Mouse (Mus musculus) ovary, postnatal 14 days (tissue): ENCODE measurements at regions not wholly inside any gene's neighbourhood (a gene's known extent, or its start where the extent isn't known, plus 50 kb on each side); places are given as distances from the start of the nearest gene placed in this dataset.

Source experiments
- DNase-seq: peaks from one replicate; pipeline ENCODE4 v3.0.0; 2022; ENCODE audit warnings: low spot score

DNA sequence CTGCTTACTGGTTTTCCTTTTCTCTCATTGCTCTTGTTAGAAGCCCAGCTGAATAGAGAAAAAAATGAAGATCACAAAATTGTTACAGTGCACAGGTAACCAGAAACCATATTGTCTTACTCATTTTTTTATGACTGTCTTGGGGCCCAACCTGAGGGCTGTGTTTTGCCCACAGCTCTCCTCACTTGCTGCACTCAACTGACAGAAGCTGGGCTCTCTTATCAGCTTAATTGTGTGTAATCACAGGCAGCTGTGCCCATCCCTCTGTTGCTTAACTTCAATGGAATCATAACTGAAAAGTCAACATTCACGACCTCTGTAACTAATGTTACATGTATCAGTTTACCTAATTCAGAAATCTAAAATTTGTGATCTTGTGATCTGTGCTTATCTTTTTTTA, 95.1 kb upstream of the Ankrd50 start:
- DNase-seq = no peak

DNA sequence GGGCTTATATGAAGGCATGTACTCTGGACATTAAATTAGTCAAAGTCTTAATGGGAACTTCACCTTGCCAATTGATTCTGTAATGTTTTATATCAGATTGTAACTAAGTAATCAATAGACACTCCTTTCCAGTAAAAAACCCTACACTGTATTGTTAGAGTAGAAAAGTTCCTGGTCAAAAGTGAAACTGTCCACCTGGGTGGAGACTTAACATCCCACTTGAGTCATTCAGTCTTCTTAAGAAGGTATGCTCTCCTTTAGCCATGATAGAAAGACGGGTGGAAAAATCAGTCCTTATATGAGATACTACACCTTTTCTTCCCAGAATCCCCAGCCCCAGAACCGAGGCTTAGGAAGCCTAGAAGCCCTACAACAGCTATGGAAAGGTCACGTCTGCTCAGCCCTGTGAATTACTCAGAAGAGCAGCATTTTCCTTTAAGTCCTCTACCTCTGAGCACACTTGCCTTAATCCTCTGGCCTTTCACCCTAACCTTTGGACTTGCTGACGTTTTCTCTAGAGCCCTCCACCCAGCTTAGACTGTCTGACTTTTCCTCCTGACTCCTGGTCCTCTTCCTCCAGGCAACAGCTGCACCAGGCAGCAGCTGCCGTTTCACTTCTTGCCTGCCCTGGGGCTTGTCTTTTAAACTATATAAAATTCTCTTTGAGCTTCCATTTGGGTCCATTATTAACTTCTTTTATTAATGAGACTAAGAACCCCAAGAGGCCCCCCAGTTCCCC, 93.4 kb upstream of the Ankrd50 start:
- DNase-seq = no peak

DNA sequence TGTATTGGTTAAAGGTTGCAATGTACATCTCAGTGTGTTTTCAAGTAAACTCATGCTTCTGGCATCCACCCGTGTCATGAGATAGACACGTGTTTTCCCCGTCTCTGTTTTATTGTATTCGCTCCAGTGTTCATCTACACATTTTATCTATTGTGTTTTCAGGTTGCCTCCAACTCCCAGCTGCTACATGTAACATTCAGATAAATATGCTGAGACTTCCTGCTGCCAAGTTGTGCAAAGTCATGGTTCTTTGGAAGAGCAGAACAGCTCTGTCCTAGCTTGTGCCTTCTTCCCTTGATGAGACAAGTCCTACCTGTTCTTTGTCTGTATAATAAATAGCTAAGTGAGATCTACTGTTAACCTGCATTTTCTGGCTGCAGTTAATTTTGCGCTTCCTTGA, 89.0 kb upstream of the Ankrd50 start:
- DNase-seq = no peak

DNA sequence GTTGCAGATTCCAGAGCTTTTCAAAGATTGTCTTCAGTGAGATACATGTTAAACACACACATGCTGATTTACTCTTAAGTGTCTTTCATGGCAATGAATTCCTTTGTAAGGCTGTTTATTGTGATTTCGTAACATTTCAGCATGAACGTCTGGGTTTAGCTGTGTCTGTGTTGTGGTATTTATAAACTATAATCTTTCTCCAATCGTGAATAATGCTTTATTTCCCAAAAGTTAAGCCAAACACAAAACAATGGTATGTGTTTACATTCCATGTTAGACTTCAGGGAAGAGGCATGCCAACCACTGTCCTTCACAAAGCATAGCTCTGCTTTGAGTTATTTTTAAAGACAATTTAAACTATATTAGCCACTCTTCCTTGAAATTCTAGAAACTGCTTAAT, 87.5 kb upstream of the Ankrd50 start:
- DNase-seq = no peak

DNA sequence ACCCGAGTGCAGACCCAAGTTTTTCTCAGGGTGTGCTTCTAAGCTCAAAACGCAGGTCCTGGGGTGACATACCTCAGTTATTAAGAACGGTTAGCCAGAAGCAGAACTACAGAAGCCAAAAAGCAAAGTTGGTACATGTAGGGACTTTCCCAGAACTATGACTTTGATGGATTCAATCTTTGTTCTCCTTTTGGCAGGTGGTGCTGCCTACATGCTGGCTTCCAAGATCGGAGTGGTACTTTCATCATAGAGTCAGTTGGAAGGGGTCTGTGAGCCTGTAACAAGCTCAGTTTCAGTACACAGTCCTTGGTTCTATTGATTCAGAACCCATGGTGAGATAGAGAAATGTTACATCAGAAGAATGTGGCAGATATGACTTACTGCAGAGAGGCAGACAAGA, 86.6 kb upstream of the Ankrd50 start:
- DNase-seq = no peak

DNA sequence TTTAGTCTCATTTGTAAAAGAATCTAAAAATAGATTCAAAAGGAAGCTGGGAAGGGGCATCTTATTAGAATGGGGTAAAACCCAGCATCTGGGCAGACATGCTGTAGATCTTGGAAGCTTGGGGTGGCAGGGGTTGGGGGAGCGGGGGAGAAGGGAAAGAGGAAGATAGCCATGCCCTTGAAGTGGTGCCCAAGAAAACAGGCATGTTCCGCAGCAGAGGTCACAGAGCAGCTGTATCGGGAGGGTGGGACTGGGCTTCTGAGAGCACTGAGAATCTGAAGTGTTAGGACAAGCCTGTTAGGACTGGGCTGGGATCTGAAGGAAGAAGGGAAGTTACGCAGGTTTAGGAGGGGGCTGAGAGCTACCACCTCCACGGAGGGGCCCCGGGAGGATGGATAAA, 84.4 kb upstream of the Ankrd50 start:
- no peak for DNase-seq

DNA sequence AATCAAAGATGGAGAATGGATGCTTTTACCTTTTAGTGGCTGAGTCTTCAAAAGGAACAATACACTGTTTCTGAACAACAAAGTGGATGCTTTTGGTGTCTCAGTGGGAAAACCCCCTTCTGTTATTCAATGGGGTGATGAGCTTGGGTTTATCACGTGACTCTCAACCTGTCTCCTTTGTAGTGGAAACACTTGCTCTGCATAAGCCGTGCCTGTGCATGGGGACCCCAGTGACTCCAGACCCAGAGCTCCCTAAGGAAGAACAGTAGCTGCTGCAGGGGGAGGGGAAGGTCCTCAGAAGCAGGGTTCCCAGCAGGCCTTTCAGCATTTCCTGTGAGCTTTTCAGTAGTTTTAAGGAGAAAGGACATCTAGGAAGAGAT, 83.9 kb upstream of the Ankrd50 start:
- no peak for DNase-seq

DNA sequence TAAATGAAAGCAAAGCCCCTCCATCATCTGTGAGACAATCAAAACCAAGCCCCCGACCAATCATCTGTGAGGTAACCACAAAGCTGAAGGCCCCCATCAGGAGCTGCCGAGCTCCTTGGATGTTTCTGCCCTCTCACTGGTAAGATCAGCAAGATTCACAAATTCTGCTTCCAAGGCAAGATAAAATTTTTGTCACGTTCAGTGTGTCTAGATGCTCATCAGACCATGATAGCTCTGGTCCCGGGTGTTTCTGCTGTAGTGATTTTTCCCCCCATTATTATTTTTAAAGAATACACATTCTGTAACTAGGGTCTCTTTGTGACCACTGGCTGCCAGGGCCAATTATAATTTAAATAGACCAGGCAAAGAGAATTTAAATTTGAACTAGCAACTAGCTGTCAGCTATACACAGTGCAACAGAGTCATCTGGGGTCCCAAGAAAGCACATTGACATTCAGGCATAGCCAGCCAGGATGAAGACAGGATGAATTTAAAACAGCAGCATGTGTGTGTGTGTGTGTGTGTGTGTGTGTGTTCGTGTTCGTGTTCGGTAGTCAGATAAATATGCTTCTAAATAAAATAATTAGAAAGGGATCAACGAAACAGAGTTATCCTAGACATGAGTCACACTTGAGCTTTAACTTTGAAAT, 83.4 kb upstream of the Ankrd50 start:
- DNase-seq = no peak

DNA sequence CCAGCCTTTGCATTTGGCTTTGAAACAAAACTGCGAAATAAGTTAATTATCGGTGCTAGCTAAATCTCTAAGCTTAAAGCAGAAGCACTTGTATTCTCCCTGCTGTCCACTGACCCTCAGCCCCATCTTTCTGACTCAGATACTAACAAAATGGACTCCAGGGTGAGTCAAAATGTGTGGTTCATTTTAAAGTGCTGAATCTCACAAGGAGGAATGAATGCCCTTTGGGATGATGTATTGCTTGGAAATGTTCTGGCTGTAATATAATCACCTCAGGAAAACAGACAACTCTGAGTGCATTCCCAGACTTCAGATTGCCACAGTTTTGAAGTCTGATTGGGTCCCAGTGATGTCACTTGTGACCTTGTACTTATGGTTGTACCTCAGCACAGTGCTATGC, 81.9 kb upstream of the Ankrd50 start:
- no peak for DNase-seq

DNA sequence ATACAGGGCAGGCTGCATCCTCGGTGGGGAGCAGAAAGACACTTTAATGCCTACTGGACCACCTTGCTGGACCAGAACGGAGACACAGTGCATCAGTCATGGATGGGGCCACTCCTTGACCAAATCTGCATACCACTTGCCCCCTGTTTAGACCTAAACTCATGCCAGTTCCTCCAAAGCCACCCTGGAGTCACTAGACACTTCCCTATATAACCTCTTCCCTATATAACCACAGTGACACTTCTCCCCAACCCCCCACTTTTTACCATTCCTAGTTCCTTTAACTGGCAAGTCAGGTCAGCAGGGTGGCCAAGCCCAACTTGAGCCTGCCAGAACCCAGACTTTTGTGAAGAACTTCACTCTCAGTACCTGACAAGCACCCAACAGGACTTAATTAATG, 80.2 kb upstream of the Ankrd50 start:
- no peak for DNase-seq

DNA sequence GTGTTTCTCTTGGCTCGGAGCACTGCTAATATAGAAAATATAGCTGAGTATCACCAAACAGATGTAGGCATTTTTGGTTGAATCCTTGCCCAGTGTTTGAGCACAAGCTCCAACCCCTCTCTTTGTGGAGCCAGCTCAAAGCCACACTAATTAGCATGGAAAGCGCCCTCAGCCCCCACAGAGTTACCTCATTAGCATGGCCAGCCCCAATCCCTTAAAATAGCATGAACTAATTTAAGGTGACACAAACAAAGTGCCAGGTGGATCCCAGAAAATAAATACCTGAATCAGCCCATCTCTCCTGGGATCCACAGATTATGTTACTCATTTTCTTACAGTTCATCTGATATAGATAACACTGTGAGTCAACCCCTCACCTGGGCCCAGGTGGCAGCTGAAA, 79.7 kb upstream of the Ankrd50 start:
- DNase-seq = no peak

DNA sequence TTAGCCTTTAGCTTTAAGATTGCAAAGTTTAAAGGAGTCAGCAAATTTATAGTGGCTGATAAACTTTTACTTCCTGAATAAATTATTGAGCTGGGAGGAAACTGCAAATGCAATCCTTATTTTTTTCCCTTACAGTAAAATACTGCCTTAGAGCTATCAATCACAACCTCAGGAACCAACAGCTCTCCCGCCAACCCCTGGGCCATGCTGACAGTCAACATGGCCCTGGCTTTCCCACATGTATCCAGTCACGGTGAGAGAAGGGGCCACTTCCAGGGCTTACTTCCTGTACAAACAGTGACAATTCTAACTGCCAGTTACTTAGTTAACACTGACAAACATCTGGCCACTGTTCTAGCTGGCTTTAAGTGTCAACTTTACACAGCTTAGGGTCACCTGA, 76.5 kb upstream of the Ankrd50 start:
- DNase-seq = no peak

DNA sequence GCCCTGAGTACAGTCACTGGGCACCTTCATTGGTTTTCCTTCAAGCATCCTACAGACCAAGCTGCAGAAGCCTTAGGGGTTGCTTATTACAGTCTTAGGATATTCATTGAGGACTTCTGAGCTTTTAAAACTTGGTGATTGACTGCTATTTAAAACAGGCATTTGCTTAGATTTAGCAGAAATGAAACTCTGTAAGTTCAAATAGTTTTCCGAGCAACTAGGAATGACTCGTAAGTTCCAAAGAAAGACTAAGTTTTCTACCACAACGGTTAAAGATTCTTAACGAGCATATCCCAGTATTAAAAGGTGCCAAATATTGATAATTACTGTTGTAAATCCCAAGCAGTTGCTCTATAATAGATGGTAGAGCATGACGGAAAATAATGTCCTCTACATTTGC, 71.3 kb upstream of the Ankrd50 start:
- no peak for DNase-seq

DNA sequence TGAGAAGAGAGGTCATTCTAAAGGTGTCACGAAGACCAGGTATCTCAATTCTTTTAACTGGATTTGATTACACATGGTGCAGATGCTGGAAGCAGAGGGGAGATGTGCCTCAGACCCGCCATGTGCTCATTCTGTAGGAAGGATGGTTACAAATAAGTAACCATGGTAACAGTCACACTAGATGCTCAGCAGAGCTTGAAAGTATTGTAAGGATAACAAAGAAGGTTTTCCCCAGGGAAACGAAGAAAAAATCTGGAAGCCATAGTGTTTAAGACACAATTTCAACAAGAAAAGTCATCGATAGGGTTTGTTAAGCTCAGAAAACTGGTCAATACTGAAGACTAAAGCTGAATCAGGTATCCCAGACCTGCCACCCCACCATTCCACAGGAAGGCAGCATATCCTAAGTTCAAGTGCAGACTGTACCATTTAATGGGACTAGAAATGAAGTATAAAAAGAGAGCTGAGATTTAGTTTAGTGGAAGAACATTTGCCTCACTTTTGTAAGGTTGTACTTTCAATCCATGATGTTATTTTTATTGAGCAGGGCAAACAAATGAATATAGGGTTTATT, 68.9 kb upstream of the Ankrd50 start:
- DNase-seq = no peak

DNA sequence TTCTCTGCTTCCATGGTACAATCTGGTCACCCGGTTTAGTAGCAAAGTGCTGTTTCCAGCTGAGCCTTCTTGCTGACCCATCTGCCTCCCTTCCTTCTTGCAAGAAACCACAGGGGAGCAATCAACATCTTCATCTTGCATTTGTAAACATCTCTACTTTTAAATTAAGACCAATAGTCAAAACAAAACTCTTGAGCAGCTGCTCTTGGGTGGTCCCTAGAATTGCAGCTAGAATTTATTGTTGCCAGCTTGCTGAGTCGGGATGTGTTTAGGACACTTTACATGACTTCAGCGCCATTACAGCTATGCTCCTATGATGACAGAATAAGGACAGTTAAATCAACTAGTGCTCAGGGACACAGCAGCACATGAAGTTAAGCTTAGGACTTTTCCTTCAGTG, 62.4 kb upstream of the Ankrd50 start:
- no peak for DNase-seq

DNA sequence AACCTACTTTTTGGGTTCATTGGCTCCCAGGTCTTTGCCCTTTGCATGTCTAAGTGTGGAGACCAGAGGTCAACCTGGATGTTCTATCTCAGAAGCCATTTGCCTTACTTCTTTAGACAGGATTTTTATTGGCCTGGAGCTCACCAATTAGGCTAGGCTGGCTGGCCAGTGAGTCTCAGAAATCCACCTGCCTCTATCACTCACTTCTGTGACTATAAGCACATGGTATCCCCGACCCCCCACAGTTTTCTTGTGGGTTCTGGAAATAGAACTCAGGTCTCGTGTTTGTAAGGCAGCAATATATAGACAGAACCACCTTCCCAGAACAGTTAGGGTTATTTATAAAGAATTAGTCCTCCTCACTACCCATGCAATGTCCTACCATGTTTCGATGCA, 60.9 kb upstream of the Ankrd50 start:
- DNase-seq = no peak

DNA sequence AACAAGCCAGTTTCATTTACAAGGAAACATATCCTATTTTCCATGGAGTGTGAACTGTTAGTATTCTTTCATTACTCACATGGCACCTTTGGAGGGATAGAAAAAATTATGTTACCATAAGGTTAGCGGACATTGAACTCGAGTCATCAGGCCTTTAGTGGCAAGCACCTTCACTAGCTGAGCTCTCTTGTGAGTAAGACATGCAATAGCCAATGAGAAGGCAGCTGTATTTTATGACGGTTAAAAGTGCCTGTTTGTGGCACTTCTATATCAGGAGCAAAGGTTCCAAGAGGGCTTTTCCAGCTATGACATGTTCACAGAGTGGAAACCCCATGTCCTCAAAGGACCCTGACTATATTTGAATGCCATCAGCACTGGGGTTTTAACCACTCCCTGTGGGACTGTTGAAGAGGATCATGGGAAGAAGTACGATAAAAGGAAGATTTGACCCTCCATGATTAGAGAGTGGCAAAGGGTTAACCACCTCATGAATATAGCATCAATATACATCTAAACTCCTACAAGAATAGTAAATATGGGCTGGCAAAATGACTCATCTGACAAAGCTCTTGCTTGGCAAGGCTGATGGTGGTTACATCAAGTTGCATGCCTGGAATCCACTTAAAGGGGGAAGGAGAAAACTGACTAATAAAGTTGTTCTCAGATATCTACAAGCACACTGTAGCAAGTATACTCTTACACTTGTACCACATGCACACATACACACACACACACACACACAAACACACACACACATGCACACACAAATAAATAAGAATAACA, 60.3 kb upstream of the Ankrd50 start:
- no peak for DNase-seq

DNA sequence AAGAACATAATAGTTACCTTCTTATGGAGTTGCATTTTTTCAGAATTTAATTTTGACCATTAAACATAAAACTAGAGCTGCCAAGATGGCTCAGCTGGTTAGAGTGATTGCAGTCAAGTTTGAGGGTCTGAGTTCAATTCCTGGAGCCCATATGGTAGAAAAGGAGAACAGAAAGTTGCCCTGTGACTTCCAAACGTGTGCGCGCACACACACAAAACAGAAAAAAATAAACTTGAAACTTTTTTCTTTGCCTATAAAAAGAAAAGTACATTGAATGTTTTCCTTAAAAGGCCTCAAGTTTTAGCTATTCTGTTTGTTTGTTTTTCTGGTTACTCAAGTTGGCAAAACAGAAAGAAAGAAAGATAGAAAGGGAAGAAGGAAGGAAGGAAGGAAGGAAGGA, 59.2 kb upstream of the Ankrd50 start:
- no peak for DNase-seq

DNA sequence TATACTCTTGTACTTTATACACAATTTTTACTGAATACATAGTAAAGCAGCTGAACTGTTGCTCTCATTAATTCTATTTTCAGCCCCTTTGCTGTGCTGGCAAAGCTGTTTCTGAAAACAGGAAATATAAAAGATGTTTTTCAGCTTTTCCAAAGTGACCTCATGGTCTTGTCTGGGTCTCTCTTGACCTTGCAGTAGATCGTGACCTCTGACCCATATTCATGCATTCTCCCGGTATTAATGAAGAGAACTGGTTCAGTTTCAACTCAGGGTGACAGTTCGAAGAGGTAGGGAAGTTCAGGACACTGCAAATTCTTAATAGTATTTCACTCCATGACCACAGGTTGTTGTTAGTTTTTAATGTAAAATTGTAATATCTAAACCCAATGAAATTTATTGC, 56.7 kb upstream of the Ankrd50 start:
- DNase-seq = no peak

DNA sequence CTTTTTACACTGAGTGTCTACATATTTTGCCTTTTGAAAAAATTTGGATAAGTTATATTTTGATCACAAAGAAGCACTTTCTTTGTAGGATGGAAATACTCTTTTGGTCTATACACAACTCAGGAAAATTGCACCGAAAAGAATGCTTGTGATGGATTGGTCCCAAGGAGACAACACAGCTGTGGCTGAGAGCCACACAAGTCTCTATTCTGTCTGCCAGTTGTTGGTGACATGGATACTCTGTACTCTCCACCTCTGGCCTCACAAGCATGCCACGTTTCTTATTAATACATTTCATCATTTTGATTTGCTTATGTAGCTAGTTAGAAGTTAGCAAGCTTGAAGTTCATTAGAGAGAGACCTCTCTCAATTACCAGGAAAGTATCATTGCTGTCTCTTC, 53.7 kb upstream of the Ankrd50 start:
- DNase-seq = no peak

DNA sequence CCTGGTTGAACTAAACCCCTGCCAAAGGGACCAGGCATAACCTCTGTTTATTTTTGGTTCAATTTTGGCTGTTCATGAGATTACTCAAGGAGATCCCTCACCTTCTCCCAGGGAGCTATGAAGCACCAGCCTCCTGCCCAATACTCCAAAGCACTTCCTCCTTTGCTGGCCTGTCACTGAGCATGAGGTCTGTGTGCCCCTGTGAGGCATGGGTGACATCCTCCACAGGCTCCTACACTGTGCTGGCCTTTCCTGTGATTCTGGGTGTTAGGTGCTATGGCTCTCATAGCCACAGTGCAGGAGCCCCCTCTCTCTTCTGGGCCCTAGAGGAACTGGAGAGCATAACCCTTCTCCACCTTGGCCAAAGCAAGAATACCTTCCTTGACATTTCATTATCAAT, 53.1 kb upstream of the Ankrd50 start:
- DNase-seq = no peak
